Mouse (Mus musculus) liver, adult 2 months (tissue): Measurements from ENCODE around the gene Atp6v1g1.

Source experiments
- CTCF ChIP-seq: fragments of 200-500 bp; IDR thresholded peaks from 2 replicates; pipeline ENCODE4 v1.5.1; 2011; ENCODE audit warnings: low read depth, low read length, control low read depth
- POLR2A ChIP-seq: fragments of 200-500 bp; IDR thresholded peaks from 2 replicates; pipeline ENCODE4 v1.6.1; 2011; ENCODE audit warnings: low read length, control low read depth; ENCODE audit not compliant: insufficient read depth; ENCODE audit errors: extremely low read depth

- TF ChIP-seq CTCF = no peak
- no peak for TF ChIP-seq POLR2A
These were observed 41.7 kb downstream of the Atp6v1g1 start for GRCm38 (mm10) chr4:63586240-63586639.
